Mouse (Mus musculus) cortical plate, adult 2 months (tissue): ENCODE measurements at regions not wholly inside any gene's neighbourhood (a gene's known extent, or its start where the extent isn't known, plus 50 kb on each side); places are given as distances from the start of the nearest gene placed in this dataset.

ENCODE experiments used
- H3K27ac ChIP-seq: fragments of 200-500 bp; 2 replicates; pipeline ENCODE4 v1.5.1; 2012; ENCODE audit warnings: low read length, control low read depth, inconsistent platforms; ENCODE audit not compliant: insufficient read depth
- H3K4me1 ChIP-seq: fragments of 200-500 bp; 2 replicates; pipeline ENCODE4 v1.6.1; 2011; ENCODE audit warnings: low read length; ENCODE audit not compliant: control insufficient read depth, insufficient read depth
- H3K4me3 ChIP-seq: fragments of 200-500 bp; 2 replicates; pipeline ENCODE4 v1.5.1; 2011; ENCODE audit warnings: mild to moderate bottlenecking, low read length, control low read depth; ENCODE audit not compliant: insufficient read depth
- CTCF ChIP-seq: fragments of 200-500 bp; IDR thresholded peaks from 2 replicates; pipeline ENCODE4 v1.5.1; 2011; ENCODE audit warnings: mild to moderate bottlenecking, control low read depth, low read length; ENCODE audit not compliant: insufficient read depth; ENCODE audit errors: extremely low read depth
- POLR2A ChIP-seq: fragments of 200-500 bp; IDR thresholded peaks from 2 replicates; pipeline ENCODE4 v1.6.1; 2011; ENCODE audit warnings: mild to moderate bottlenecking, low read length, control low read depth; ENCODE audit not compliant: insufficient read depth; ENCODE audit errors: extremely low read depth

GRCm38 (mm10) chr12:118564394-118565112 is 263.3 kb upstream of the Sp4 start:
- Histone ChIP-seq H3K4me1 (peaks cover 2% of the 10 kb centered on the region; the same call in 1 of the 2 replicates), H3K27ac (no peak overlapping the region), H3K4me3 (no peak overlapping the region)
- TF ChIP-seq POLR2A = no peak
- no peak for TF ChIP-seq CTCF

- no peak overlapping the region for H3K4me3 ChIP-seq
- peaks cover 2% of the 10 kb centered on the region; the same call in 1 of the 2 replicates for H3K4me1 ChIP-seq
- H3K27ac ChIP-seq = no peak overlapping the region
- TF ChIP-seq CTCF (no peak), POLR2A (no peak)
These were observed 261.0 kb upstream of the Sp4 start for GRCm38 (mm10) chr12:118562226-118562625.

- no peak overlapping the region for H3K4me3 ChIP-seq
- no peak overlapping the region for H3K27ac ChIP-seq
- H3K4me1 ChIP-seq = no peaks in the 10 kb centered on the region
- TF ChIP-seq POLR2A (no peak), CTCF (no peak)
These were observed 247.8 kb upstream of the Sp4 start for GRCm38 (mm10) chr12:118549071-118549470.

- Histone ChIP-seq H3K4me1 (no peaks in the 10 kb centered on the region), H3K4me3 (no peak overlapping the region), H3K27ac (no peak overlapping the region)
- TF ChIP-seq CTCF (no peak), POLR2A (no peak)
These were observed 239.1 kb upstream of the Sp4 start for GRCm38 (mm10) chr12:118540336-118540735.

GRCm38 (mm10) chr12:118530514-118530913 is 229.3 kb upstream of the Sp4 start:
- Histone ChIP-seq H3K4me3 (no peak overlapping the region), H3K27ac (no peak overlapping the region), H3K4me1 (no peaks in the 10 kb centered on the region)
- no peak for TF ChIP-seq CTCF
- TF ChIP-seq POLR2A = no peak

- no peaks in the 10 kb centered on the region for H3K4me1 ChIP-seq
- H3K4me3 ChIP-seq = no peak overlapping the region
- TF ChIP-seq POLR2A (no peak), CTCF (no peak)
These were observed 228.5 kb upstream of the Sp4 start for GRCm38 (mm10) chr12:118529428-118530361.

GRCm38 (mm10) chr12:118521770-118522169 is 220.5 kb upstream of the Sp4 start:
- TF ChIP-seq CTCF = no peak
- TF ChIP-seq POLR2A = no peak

More at GRCm38 (mm10) chr12:118529428-118530361, 228.5 kb upstream of the Sp4 start:
- H3K27ac ChIP-seq = no peak overlapping the region

GRCm38 (mm10) chr12:118521329-118521728 is 220.1 kb upstream of the Sp4 start:
- no peak overlapping the region for H3K4me3 ChIP-seq
- H3K4me1 ChIP-seq = no peaks in the 10 kb centered on the region
- no peak overlapping the region for H3K27ac ChIP-seq
- TF ChIP-seq POLR2A = no peak
- no peak for TF ChIP-seq CTCF

More at GRCm38 (mm10) chr12:118521770-118522169, 220.5 kb upstream of the Sp4 start:
- H3K27ac ChIP-seq = no peak overlapping the region
- H3K4me3 ChIP-seq = no peak overlapping the region
- H3K4me1 ChIP-seq = no peaks in the 10 kb centered on the region

- TF ChIP-seq POLR2A (no peak), CTCF (no peak)
- no peak overlapping the region for H3K27ac ChIP-seq
These were observed 218.6 kb upstream of the Sp4 start for GRCm38 (mm10) chr12:118519801-118520327.

More at GRCm38 (mm10) chr12:118519801-118520327, 218.6 kb upstream of the Sp4 start:
- no peaks in the 10 kb centered on the region for H3K4me1 ChIP-seq
- no peak overlapping the region for H3K4me3 ChIP-seq
